Mouse (Mus musculus) hindbrain, embryonic 12.5 days (tissue): Measurements from ENCODE around the gene Acaa1b. TPM values are rescaled to one million over a fixed set of nuclear protein-coding genes. Genes with fewer than 3 reads are reported as not detected.
A peak's percentile ranks its signal among the peaks of the same experiment; 100 is the strongest.

ENCODE experiments used
- ATAC-seq: fragments of 200-750 bp; cut with Nextera tagmentation; 2 replicates; pipeline ENCODE4 v1.8.0; 2017; ENCODE audit warnings: moderate TSS enrichment; ENCODE audit not compliant: low FRiP score
- H3K27ac ChIP-seq: fragments of 300-500 bp; sonication (generic); 2 replicates; pipeline ENCODE4 v1.5.1; 2016; ENCODE audit warnings: mild to moderate bottlenecking
- H3K27me3 ChIP-seq: fragments of 300-500 bp; sonication (generic); 2 replicates; pipeline ENCODE4 v1.6.1; 2016; ENCODE audit warnings: mild to moderate bottlenecking
- H3K36me3 ChIP-seq: fragments of 300-500 bp; sonication (generic); 2 replicates; pipeline ENCODE4 v1.6.1; 2016; ENCODE audit warnings: mild to moderate bottlenecking
- H3K4me1 ChIP-seq: fragments of 300-500 bp; sonication (generic); 2 replicates; pipeline ENCODE4 v1.6.1; 2016
- H3K4me2 ChIP-seq: fragments of 300-500 bp; sonication (generic); replicated peaks from 2 replicates; pipeline ENCODE4 v1.6.1; 2016; ENCODE audit warnings: mild to moderate bottlenecking
- H3K4me3 ChIP-seq: fragments of 300-500 bp; sonication (generic); 2 replicates; pipeline ENCODE4 v1.5.1; 2016; ENCODE audit warnings: mild to moderate bottlenecking
- H3K9ac ChIP-seq: fragments of 300-500 bp; sonication (generic); 2 replicates; pipeline ENCODE4 v1.6.1; 2016; ENCODE audit warnings: mild to moderate bottlenecking, moderate library complexity
- H3K9me3 ChIP-seq: fragments of 300-500 bp; sonication (generic); replicated peaks from 2 replicates; pipeline ENCODE4 v1.6.1; 2016; ENCODE audit warnings: mild to moderate bottlenecking
- WGBS: fragments of 180-500 bp; shearing (Covaris S2); methylation state at CpG from one replicate; pipeline ENCODE4 v1.1.7; 2016; 5-methylcytosine and 5-hydroxymethylcytosine counted together
- polyA plus RNA-seq: library from polyadenylated mRNA; unstranded; fragments of >200 nt; fragmentation: Nextera tagmentation; extraction: Ambion mirVana; gene quantifications from 2 replicates; pipeline ENCODE4 v1.2.1, GENCODE M21; 2016

The Acaa1b gene
- polyA plus RNA-seq, 1 experiment from 2014 or later: 1.2 TPM

DNA sequence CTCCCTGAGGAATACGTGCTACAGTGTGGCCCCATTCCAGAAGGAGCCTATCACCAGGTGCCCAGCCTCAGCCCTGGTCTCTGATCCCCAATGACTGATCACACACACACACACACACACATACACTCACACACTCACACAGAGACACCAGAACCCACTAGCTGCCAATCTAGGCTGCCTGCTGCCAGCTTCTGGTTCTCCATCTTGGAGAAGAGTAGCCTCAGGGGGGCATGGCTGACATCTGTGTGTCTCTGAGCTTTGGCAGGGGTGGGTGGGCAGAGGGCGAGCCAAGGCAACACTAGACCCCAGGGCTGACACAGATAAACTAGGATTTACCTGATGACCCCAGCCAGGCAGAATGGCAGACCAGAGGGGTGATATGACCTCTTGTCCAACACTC is 18.1 kb downstream of the Acaa1b start:
- ATAC-seq: no peak
- 86% methylated on average over 2 of the region's 2 CpGs for WGBS
- Histone ChIP-seq H3K4me2 (no peak overlapping the region), H3K9me3 (no peaks in the 10 kb centered on the region), H3K4me1 (no peaks in the 10 kb centered on the region), H3K27me3 (no peaks in the 10 kb centered on the region), H3K27ac (no peak overlapping the region), H3K4me3 (no peak overlapping the region), H3K36me3 (no peaks in the 10 kb centered on the region), H3K9ac (no peak overlapping the region)

DNA sequence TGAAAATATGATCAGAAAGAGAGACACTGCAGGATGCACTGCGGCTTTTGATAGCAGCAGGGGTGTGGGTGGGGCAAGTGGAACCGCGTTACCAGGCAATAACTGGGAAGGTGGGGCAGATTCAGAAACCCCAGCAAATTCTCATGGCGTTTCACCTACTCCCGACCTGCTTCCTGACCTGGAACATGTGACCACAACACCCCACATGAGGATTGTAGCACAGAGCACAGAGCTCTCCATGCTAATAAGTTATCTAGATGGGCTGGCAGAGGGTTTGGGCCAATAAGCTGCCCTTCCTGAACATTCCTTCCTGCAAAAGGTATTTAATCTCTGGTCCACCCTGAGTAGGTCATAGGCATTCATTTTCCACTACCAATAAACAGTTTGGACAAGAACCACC is 26.2 kb downstream of the Acaa1b start:
- no peaks in the 10 kb centered on the region for H3K9me3 ChIP-seq
- no peak overlapping the region for H3K4me2 ChIP-seq
- H3K27ac ChIP-seq: no peak overlapping the region
- 75% methylated on average over 5 of the region's 5 CpGs for WGBS
- no peak overlapping the region for H3K4me3 ChIP-seq
- H3K4me1 ChIP-seq: no peaks in the 10 kb centered on the region
- no peak for ATAC-seq
- no peak overlapping the region for H3K9ac ChIP-seq
- H3K27me3 ChIP-seq: no peaks in the 10 kb centered on the region
- H3K36me3 ChIP-seq: no peaks in the 10 kb centered on the region

DNA sequence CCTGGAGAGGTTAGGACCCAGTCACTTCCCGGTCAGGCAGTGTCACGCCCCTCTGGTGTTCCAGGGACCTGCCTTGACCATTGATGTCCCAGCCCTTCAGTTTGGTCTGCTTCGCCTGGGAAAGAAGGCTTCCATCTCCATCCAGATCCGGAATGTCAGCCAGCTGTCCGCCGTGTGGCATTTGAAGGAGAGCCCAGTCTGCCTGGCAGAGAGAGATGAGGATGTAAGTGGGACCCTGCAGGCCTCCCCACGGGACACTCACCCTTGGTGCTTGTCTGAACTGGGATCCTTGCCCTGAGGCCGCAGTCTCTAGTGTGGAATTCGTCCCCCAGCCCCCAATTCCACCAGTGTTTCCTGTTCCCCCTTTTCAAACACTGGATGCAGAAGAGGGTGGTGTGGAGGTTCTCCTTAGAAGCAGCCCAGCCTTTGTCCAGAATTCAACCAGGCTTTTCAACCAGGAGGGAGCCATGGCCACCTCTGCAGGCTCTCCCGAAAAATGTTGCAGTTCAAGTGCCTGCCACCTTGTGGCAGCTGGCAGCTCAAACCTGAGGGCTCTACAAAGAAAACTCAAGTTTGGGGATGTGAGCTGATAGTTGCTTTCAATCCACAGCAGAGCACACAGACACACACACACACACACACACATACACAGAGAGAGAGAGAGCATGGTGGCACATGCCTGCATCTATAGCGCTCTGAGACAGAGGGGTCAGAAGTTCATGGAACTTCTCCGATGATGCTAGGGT is 28.3 kb downstream of the Acaa1b start:
- Histone ChIP-seq H3K9me3 (no peaks in the 10 kb centered on the region), H3K27ac (no peak overlapping the region), H3K4me2 (no peak overlapping the region), H3K27me3 (no peaks in the 10 kb centered on the region), H3K4me1 (no peaks in the 10 kb centered on the region), H3K36me3 (no peaks in the 10 kb centered on the region), H3K9ac (no peak overlapping the region), H3K4me3 (no peak overlapping the region)
- no peak for ATAC-seq
- 87% methylated on average over 12 of the region's 12 CpGs for WGBS

DNA sequence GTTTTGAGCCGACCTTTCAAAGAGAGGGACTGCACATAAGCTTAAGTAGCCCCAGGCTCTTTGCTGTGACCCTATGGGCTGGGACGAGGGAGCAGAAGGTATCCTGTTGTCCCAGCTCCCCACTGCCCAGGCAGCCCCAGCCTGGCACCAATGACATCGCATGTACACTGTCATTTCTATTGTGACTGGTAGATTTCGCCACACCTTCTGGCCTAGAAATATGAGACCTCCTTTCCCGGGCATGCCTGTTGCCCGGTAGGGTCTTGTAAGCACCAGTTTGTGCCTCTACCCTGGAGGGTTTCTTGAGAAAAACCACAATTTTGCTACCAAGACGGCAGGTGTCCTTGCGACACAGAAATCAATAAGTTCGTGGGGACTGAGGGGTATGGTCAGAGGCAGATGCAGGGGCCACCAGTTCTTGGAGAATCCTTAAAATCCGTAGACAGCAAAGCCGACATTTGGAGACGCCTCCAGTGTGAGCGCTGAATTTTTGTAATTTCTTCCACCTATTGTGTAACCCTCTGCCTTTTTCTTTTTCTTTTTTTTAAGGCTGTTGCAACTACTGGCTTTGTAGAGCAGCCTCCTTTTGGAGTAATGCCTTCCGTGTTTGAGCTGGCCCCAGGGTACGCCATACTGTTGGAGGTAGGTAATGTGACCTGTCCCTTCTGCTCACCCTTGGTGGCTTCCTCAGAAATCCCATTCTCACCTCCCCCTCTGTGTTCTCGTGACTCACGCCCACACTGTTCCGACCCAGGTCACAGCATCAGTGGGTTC is 34.1 kb downstream of the Acaa1b start:
- ATAC-seq: no peak
- Histone ChIP-seq H3K4me3 (no peak overlapping the region), H3K9ac (no peak overlapping the region), H3K36me3 (no peaks in the 10 kb centered on the region), H3K9me3 (no peaks in the 10 kb centered on the region), H3K27me3 (no peaks in the 10 kb centered on the region), H3K4me2 (no peak overlapping the region), H3K27ac (no peak overlapping the region), H3K4me1 (peaks cover 12% of the 10 kb centered on the region)
- WGBS: 88% methylated on average over 18 of the region's 18 CpGs

DNA sequence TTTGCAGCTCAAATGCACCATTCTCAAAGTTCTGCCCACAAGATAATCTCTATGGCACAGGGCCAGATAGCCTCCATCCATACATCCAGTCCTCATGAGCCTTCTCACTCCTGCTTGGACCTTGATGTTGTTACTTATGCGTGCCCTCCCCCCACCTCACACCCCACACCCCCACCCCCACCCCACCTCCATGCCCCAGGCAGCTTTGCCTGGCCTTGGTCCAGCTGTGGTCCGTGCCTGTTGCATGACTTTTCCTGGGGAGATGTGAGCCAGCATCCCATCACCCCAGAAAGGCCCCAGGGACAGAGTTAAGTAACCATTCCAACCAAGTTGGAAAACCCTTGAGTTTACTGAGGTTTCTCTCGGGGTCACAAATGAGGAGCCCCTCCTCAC is 36.7 kb downstream of the Acaa1b start:
- Histone ChIP-seq H3K27me3 (no peaks in the 10 kb centered on the region), H3K27ac (no peak overlapping the region), H3K4me3 (no peak overlapping the region), H3K9me3 (no peaks in the 10 kb centered on the region), H3K4me1 (peaks cover 12% of the 10 kb centered on the region), H3K9ac (no peak overlapping the region), H3K36me3 (no peaks in the 10 kb centered on the region), H3K4me2 (no peak overlapping the region)
- no peak for ATAC-seq
- WGBS: 76% methylated on average over 3 of the region's 3 CpGs

DNA sequence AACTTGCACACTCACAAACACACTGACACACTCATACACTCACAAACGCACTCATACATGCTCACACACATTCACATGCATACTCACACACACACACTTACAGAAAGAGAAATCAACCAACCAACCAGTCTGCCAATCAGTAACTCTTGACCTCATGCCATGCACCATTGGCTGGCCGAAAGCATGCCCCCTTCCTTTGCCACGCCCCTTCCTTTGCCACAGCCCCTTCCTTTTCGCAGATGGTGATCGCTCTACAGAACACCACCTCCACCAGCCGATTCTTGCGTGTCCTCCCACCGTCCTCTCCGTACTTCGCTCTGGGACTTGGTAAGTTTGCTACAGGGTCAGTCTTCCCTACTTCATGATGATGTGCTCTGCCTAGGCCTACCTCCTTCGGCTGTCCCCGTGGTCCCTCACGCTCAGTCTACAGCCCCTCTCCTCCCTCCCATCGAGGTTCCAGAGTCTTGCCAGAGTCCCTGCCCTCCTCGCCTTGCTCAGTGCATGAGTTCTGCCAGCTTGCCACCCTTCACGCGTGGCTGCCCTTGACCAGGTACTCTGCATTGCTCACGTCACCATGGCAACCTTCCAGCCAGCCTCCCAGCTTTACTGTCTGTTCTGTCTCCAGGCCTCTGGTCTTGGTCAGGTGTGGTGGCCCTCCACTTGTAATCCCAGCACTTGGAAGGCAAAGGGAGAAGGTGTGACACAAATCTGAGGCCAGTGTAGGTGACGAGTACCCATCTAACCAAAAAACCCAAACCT is 37.3 kb downstream of the Acaa1b start:
- no peaks in the 10 kb centered on the region for H3K27me3 ChIP-seq
- H3K4me2 ChIP-seq: no peak overlapping the region
- no peak overlapping the region for H3K4me3 ChIP-seq
- WGBS: 87% methylated on average over 19 of the region's 19 CpGs
- no peaks in the 10 kb centered on the region for H3K9me3 ChIP-seq
- H3K27ac ChIP-seq: no peak overlapping the region
- H3K36me3 ChIP-seq: no peaks in the 10 kb centered on the region
- H3K9ac ChIP-seq: no peak overlapping the region
- H3K4me1 ChIP-seq: peaks cover 12% of the 10 kb centered on the region
- ATAC-seq: no peak

DNA sequence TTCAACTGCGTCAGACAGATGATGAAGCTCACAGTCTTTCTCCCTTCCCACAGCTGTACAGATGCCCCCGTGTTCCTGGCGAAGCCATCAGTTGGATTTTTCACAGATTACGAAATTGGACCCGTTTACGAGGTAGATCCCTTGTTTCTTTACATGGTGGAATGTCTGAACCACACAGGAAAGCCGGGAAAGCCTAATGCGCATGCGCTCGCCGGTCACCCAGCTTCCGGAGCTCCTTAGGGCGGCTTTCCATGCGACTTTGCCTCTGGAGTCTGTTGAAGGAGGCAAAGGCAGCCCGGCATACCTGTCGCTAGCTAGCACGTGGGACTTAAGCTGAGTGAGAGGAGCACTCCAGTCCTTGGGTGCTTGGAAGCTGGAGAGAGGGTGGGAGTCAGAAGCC is 42.0 kb downstream of the Acaa1b start:
- WGBS: 88% methylated on average over 17 of the region's 17 CpGs
- Histone ChIP-seq H3K36me3 (no peaks in the 10 kb centered on the region), H3K4me1 (peaks cover 11% of the 10 kb centered on the region), H3K9me3 (no peaks in the 10 kb centered on the region), H3K27me3 (no peaks in the 10 kb centered on the region), H3K9ac (no peak overlapping the region), H3K27ac (no peak overlapping the region), H3K4me2 (no peak overlapping the region), H3K4me3 (no peak overlapping the region)
- ATAC-seq: no peak

DNA sequence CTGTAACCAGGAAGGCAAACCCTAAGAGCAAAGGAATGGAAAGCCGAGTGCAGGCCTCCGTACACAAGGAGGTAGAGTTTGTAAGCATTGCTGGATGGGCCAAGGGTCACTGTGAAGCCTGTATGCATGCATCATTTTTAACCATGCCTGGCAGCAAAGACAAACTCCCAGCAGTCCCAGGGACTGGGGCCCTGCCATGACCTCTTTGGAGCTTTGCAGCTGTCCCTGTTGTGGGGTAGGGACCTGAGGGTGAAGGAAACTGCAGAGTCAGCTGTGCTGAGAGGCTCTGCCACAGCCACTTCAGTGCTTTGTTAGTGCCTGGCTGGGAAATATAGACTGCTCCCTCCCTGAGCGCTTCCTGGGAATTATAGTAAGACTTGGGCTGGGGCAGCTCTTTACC is 46.3 kb downstream of the Acaa1b start:
- Histone ChIP-seq H3K4me2 (no peak overlapping the region), H3K27ac (no peak overlapping the region)

DNA sequence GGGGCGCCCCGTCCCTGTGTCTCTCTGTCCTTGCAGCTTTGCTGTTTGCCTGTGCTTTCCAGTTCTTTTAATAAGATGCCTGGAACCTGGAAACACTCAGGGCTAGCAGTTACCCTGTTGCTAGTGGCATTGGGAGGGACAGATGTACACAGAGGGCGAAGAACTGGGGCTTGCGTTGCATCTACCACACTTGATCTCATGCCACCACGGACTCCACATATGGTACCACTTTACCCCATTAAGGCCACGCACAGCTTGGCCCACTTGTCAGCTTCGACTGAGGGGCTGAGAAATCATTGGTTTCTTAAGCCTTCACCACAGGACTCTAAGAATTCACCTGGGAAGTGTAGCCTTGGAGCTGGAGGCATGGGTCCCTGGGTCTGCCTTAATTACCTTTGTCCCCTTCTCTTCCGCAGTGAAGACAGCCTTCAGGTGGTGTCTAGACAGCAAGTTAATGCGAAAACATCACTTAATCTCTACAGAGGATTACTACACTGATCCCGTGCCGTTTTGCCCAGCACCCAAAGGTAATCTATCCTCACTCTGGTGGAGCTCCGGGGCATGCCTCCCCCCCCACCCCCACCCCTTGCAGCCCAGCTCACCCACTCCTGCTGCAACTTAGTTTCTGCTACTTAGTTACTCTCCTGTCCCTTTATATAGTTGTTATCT is 47.1 kb downstream of the Acaa1b start:
- H3K4me1 ChIP-seq: peaks cover 13% of the 10 kb centered on the region
- H3K4me2 ChIP-seq: no peak overlapping the region
- H3K9me3 ChIP-seq: no peaks in the 10 kb centered on the region
- WGBS: 62% methylated on average over 12 of the region's 12 CpGs
- H3K36me3 ChIP-seq: no peaks in the 10 kb centered on the region
- H3K27me3 ChIP-seq: no peaks in the 10 kb centered on the region
- no peak overlapping the region for H3K4me3 ChIP-seq
- no peak overlapping the region for H3K27ac ChIP-seq
- ATAC-seq: no peak
- no peak overlapping the region for H3K9ac ChIP-seq

More for the DNA sequence above, 46.3 kb downstream of the Acaa1b start:
- no peaks in the 10 kb centered on the region for H3K36me3 ChIP-seq
- H3K4me3 ChIP-seq: no peak overlapping the region
- WGBS: 26% methylated on average over 3 of the region's 3 CpGs
- ATAC-seq: no peak
- H3K4me1 ChIP-seq: peaks cover 13% of the 10 kb centered on the region
- H3K9ac ChIP-seq: no peak overlapping the region
- no peaks in the 10 kb centered on the region for H3K9me3 ChIP-seq
- H3K27me3 ChIP-seq: no peaks in the 10 kb centered on the region

DNA sequence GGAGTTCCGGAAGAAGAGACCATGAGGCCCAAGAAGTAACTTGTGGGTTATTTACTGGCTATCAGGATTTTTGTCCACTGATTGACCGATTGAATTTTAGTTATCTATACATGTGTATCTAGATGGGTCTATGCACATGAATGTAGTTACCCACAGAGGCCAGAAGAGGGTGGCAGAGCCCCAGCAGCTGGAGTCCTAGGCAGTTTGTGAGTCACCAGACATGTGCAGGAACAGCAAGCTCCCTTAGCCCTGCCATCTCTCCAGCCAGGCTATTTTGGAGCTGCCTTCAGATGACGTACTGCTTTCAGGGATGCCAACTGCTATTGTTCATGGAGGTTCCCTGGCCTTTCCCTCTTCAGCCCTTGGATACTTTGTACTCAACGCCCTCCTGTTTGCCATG is 49.3 kb downstream of the Acaa1b start:
- Histone ChIP-seq H3K9me3 (no peaks in the 10 kb centered on the region), H3K4me3 (no peak overlapping the region), H3K36me3 (no peaks in the 10 kb centered on the region), H3K27ac (no peak overlapping the region), H3K4me1 (peaks cover 18% of the 10 kb centered on the region), H3K4me2 (no peak overlapping the region), H3K9ac (no peak overlapping the region), H3K27me3 (peaks cover 9% of the 10 kb centered on the region)
- 88% methylated on average over 4 of the region's 4 CpGs for WGBS
- no peak for ATAC-seq

DNA sequence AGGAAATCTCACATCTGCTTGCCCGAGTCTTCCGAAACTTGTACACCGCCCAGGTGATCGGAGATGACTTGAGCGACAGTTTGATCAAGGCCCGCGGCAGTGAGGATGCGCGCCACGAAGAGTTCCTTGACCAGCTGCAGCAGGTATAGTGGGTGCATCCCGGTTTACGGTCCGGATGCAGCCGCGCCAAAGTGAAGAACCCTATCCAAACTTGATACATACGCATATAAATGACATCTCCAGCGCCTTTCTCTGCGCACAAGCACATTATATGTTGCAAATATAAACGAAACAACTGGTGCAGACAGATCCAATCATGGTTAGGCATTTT is 54.1 kb downstream of the Acaa1b start:
- no peak overlapping the region for H3K27ac ChIP-seq
- H3K4me3 ChIP-seq: peak overlapping the region; percentile 52
- no peaks in the 10 kb centered on the region for H3K36me3 ChIP-seq
- H3K27me3 ChIP-seq: peaks cover 9% of the 10 kb centered on the region
- H3K9me3 ChIP-seq: no peaks in the 10 kb centered on the region
- ATAC-seq: no peak
- peak overlapping the region; percentile 28 for H3K9ac ChIP-seq
- WGBS: 3% methylated on average over 19 of the region's 19 CpGs
- H3K4me1 ChIP-seq: peaks cover 9% of the 10 kb centered on the region
- H3K4me2 ChIP-seq: peak overlapping the region; percentile 60
